Mouse (Mus musculus): Measurements from ENCODE around the gene Vwa7. TPM values are rescaled to one million over a fixed set of nuclear protein-coding genes. Genes with fewer than 3 reads are reported as not detected.

Gene Vwa7
- total and polyA plus RNA-seq, 3 experiments, result 9.8 to 10.4 TPM; not detected in 1

GRCm38 (mm10) chr17:35023221-35023620 lies 6.8 kb downstream of the Vwa7 start:
- no peaks in the 10 kb centered on the region for H3K9me3 ChIP-seq (replicated peaks; ENCODE audit: insufficient read depth, low read length)
- H3K9ac ChIP-seq (ENCODE audit: control insufficient read depth, low read depth, low read length, poor library complexity, severe bottlenecking), result peak overlapping the region; percentile 77
- peaks cover 0 to 47% of the 10 kb centered on the region in 2 experiments; a peak in 2 of 4 replicates for H3K36me3 ChIP-seq (ENCODE audit: control insufficient read depth in 1 of 2, insufficient read depth in 2 of 2, low read length in 2 of 2)
- H3K4me1 ChIP-seq (ENCODE audit: control insufficient read depth in 1 of 2, insufficient read depth in 2 of 2, low read length in 2 of 2), result peaks cover 17 to 58% of the 10 kb centered on the region in 2 experiments; a peak in 3 of 4 replicates
- DNase-seq (ENCODE audit: low read depth, low spot score), result peak; percentile 57
- H3K27me3 ChIP-seq (ENCODE audit: control insufficient read depth in 1 of 2, insufficient read depth in 2 of 2, low read length in 2 of 2), result no peaks in the 10 kb centered on the region
- H3K4me3 ChIP-seq (ENCODE audit: control insufficient read depth in 1 of 2, insufficient read depth in 1 of 2, low read depth in 2 of 2, low read length in 2 of 2), result peak overlapping the region; percentile 54 to 66
- peak overlapping the region; percentile 96 for H3K27ac ChIP-seq (ENCODE audit: control insufficient read depth, low read depth, low read length)
- peaks cover 39% of the 10 kb centered on the region for H3K79me2 ChIP-seq (ENCODE audit: control insufficient read depth, insufficient read depth, low read length, poor library complexity)
- TF ChIP-seq UBTF (IDR thresholded peaks at IDR 0.05; ENCODE audit: borderline replicate concordance, insufficient read depth, low read depth, low read length), result no peak
- TF ChIP-seq MYB (IDR thresholded peaks at IDR 0.05; ENCODE audit: low read depth, low read length), result no peak
- peak in 1 of 2 experiments; percentile 27; a peak in 1 of 4 replicates for TF ChIP-seq POLR2A (IDR thresholded peaks at IDR 0.05; ENCODE audit: control insufficient read depth in 1 of 2, insufficient read depth in 1 of 2, low read depth in 1 of 2, low read length in 2 of 2, poor library complexity in 1 of 2)
- no peak for TF ChIP-seq RCOR1 (IDR thresholded peaks at IDR 0.05; ENCODE audit: low read depth, low read length)
- peak; percentile 32; the same call in 1 of the 2 replicates for TF ChIP-seq MAX (IDR thresholded peaks at IDR 0.05; ENCODE audit: low read length)
- peak in 1 of 2 experiments; percentile 36; a peak in 3 of 4 replicates for TF ChIP-seq EP300 (IDR thresholded peaks at IDR 0.05; ENCODE audit: low read depth in 1 of 2, low read length in 2 of 2)
- TF ChIP-seq POLR2AphosphoS2 (IDR thresholded peaks at IDR 0.05; ENCODE audit: low read length), result 0 out of 2 replicates have a peak, but pooled peaks have one; percentile 13
- TF ChIP-seq USF1 (IDR thresholded peaks at IDR 0.05; ENCODE audit: low read depth, low read length), result peak; percentile 6
- no peak for TF ChIP-seq NRF1 (IDR thresholded peaks at IDR 0.05; ENCODE audit: insufficient read depth, low read depth, low read length, poor library complexity, severe bottlenecking)
- no peak for TF ChIP-seq ZC3H11A (IDR thresholded peaks at IDR 0.05; ENCODE audit: low read depth, low read length)
- no peak for TF ChIP-seq MYC (IDR thresholded peaks at IDR 0.05; ENCODE audit: low read depth, low read length)
- peak; percentile 8; the same call in 1 of the 2 replicates for TF ChIP-seq ETS1 (IDR thresholded peaks at IDR 0.05; ENCODE audit: low read depth, low read length)
- TF ChIP-seq CTCF (IDR thresholded peaks at IDR 0.05 in 2 of 3, conservative IDR thresholded peaks at IDR 0.05 in 1 of 3; ENCODE audit: control insufficient read depth in 1 of 3, insufficient read depth in 1 of 3, low read depth in 2 of 3, low read length in 3 of 3, poor library complexity in 1 of 3, severe bottlenecking in 1 of 3), result peak in 1 of 3 experiments; percentile 5; a peak in 1 of 6 replicates
- TF ChIP-seq ELF1 (IDR thresholded peaks at IDR 0.05; ENCODE audit: low read depth, low read length), result no peak
- no peak for TF ChIP-seq MAFK (IDR thresholded peaks at IDR 0.05; ENCODE audit: borderline replicate concordance, low read depth, low read length)
- no peak for TF ChIP-seq ZKSCAN1 (IDR thresholded peaks at IDR 0.05; ENCODE audit: low read depth, low read length)
- no peak for TF ChIP-seq TBP (IDR thresholded peaks at IDR 0.05; ENCODE audit: low read depth, low read length)

DNA sequence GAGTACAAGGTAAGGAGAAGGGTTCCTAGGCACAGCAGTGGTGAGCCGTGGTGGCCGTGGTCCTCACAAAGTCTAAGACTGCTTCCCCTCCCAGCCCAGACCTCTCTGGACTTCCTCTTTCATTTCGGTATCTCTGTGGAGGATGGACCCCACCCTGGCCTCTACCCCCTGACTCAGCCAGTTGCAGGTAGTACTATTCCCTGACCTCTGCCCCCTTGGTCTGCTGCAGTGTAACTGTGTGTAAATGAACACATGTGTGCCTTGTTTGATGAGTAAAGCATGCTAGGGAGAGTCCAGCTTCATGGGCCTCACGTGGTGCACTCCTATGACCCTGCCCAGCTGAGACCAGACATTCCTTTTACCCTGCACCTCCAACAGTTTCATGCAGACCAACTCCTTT lies 7.4 kb downstream of the Vwa7 start:
- Histone ChIP-seq H3K27me3 (ENCODE audit: control insufficient read depth in 1 of 2, insufficient read depth in 2 of 2, low read length in 2 of 2) (no peaks in the 10 kb centered on the region), H3K4me1 (ENCODE audit: control insufficient read depth in 1 of 2, insufficient read depth in 2 of 2, low read length in 2 of 2) (peaks cover 17 to 63% of the 10 kb centered on the region in 2 experiments; a peak in 3 of 4 replicates), H3K9me3 (replicated peaks; ENCODE audit: insufficient read depth, low read length) (no peaks in the 10 kb centered on the region), H3K36me3 (ENCODE audit: control insufficient read depth in 1 of 2, insufficient read depth in 2 of 2, low read length in 2 of 2) (peaks cover 0 to 50% of the 10 kb centered on the region in 2 experiments; a peak in 2 of 4 replicates), H3K79me2 (ENCODE audit: control insufficient read depth, insufficient read depth, low read length, poor library complexity) (peaks cover 39% of the 10 kb centered on the region), H3K4me3 (ENCODE audit: control insufficient read depth in 1 of 2, insufficient read depth in 1 of 2, low read depth in 2 of 2, low read length in 2 of 2) (peak overlapping the region; percentile 54 to 66), H3K9ac (ENCODE audit: control insufficient read depth, low read depth, low read length, poor library complexity, severe bottlenecking) (peak overlapping the region; percentile 77), H3K27ac (ENCODE audit: control insufficient read depth, low read depth, low read length) (peak overlapping the region; percentile 96)
- DNase-seq (ENCODE audit: low read depth, low spot score), result peak; percentile 75
- peak; percentile 50; the same call in 1 of the 2 replicates for TF ChIP-seq ETS1 (IDR thresholded peaks at IDR 0.05; ENCODE audit: low read depth, low read length)
- no peak for TF ChIP-seq GATA1 (IDR thresholded peaks at IDR 0.05; ENCODE audit: low read depth, low read length)
- peak; percentile 33; the same call in 1 of the 2 replicates for TF ChIP-seq MYC (IDR thresholded peaks at IDR 0.05; ENCODE audit: low read depth, low read length)
- no peak for TF ChIP-seq UBTF (IDR thresholded peaks at IDR 0.05; ENCODE audit: borderline replicate concordance, insufficient read depth, low read depth, low read length)
- no peak for TF ChIP-seq CHD2 (IDR thresholded peaks at IDR 0.05; ENCODE audit: low read length)
- TF ChIP-seq ELF1 (IDR thresholded peaks at IDR 0.05; ENCODE audit: low read depth, low read length), result 0 out of 2 replicates have a peak, but pooled peaks have one; percentile 9
- TF ChIP-seq CTCF (IDR thresholded peaks at IDR 0.05 in 2 of 3, conservative IDR thresholded peaks at IDR 0.05 in 1 of 3; ENCODE audit: control insufficient read depth in 1 of 3, insufficient read depth in 1 of 3, low read depth in 2 of 3, low read length in 3 of 3, poor library complexity in 1 of 3, severe bottlenecking in 1 of 3), result no peak
- TF ChIP-seq TBP (IDR thresholded peaks at IDR 0.05; ENCODE audit: low read depth, low read length), result peak; percentile 46; the same call in 1 of the 2 replicates
- peak; percentile 22; the same call in 1 of the 2 replicates for TF ChIP-seq ZMIZ1 (IDR thresholded peaks at IDR 0.05; ENCODE audit: low read depth, low read length)
- 0 out of 2 replicates have a peak, but pooled peaks have one; percentile 3 for TF ChIP-seq TAL1 (IDR thresholded peaks at IDR 0.05; ENCODE audit: low read length)
- no peak for TF ChIP-seq CHD1 (IDR thresholded peaks at IDR 0.05; ENCODE audit: low read depth, low read length)
- no peak for TF ChIP-seq MEF2A (IDR thresholded peaks at IDR 0.05; ENCODE audit: extremely low read depth, insufficient replicate concordance, low read depth, low read length, poor library complexity, severe bottlenecking)
- peak; percentile 10; the same call in 1 of the 2 replicates for TF ChIP-seq MAZ (IDR thresholded peaks at IDR 0.05; ENCODE audit: low read depth, low read length)
- peak; percentile 66 for TF ChIP-seq USF1 (IDR thresholded peaks at IDR 0.05; ENCODE audit: low read depth, low read length)
- peak; percentile 77 for TF ChIP-seq MAX (IDR thresholded peaks at IDR 0.05; ENCODE audit: low read length)
- TF ChIP-seq EP300 (IDR thresholded peaks at IDR 0.05; ENCODE audit: low read depth in 1 of 2, low read length in 2 of 2), result peak in 1 of 2 experiments; percentile 50; a peak in 2 of 4 replicates
- peak; percentile 4; the same call in 1 of the 2 replicates for TF ChIP-seq SMC3 (IDR thresholded peaks at IDR 0.05; ENCODE audit: low read depth, low read length)
- no peak for TF ChIP-seq ZNF384 (IDR thresholded peaks at IDR 0.05; ENCODE audit: low read depth, low read length)
- TF ChIP-seq RAD21 (IDR thresholded peaks at IDR 0.05; ENCODE audit: low read depth, low read length), result no peak
- no peak; the same call in 1 of the 2 replicates for TF ChIP-seq JUND (IDR thresholded peaks at IDR 0.05; ENCODE audit: low read depth, low read length)

Data from MEL (cell line).